Mouse (Mus musculus) limb, embryonic 14.5 days (tissue): Measurements from ENCODE around the gene Atrnl1. TPM values are rescaled to one million over a fixed set of nuclear protein-coding genes. Genes with fewer than 3 reads are reported as not detected.
A peak's percentile ranks its signal among the peaks of the same experiment; 100 is the strongest.
"Not testable (repeated sequence)": the region's sequence is repeated elsewhere in the genome, so short reads cannot be mapped to it uniquely, and the experiment has no call there.

Experiments
- ATAC-seq: fragments of 200-750 bp; cut with Nextera tagmentation; 2 replicates; pipeline ENCODE4 v1.8.0; 2017; ENCODE audit warnings: low read depth, moderate number of reproducible peaks, moderate TSS enrichment; ENCODE audit not compliant: low FRiP score
- DNase-seq: peaks from one replicate; pipeline ENCODE4 v3.0.0-alpha.2; 2015; ENCODE audit warnings: low spot score
- H3K27ac ChIP-seq: fragments of 300-500 bp; sonication (generic); replicated peaks from 2 replicates; pipeline ENCODE4 v1.5.1; 2014; ENCODE audit warnings: low read depth, mild to moderate bottlenecking, low read length, moderate library complexity, mixed read lengths
- H3K27me3 ChIP-seq: fragments of 300-500 bp; sonication (generic); 2 replicates; pipeline ENCODE4 v1.6.1; 2014; ENCODE audit warnings: low read length, mixed read lengths; ENCODE audit not compliant: control insufficient read depth, insufficient read depth
- H3K36me3 ChIP-seq: fragments of 300-500 bp; sonication (generic); 2 replicates; pipeline ENCODE4 v1.6.1; 2014; ENCODE audit warnings: mild to moderate bottlenecking, low read length, moderate library complexity, mixed read lengths; ENCODE audit not compliant: control insufficient read depth, insufficient read depth
- H3K4me1 ChIP-seq: fragments of 300-500 bp; sonication (generic); 2 replicates; pipeline ENCODE4 v1.6.1; 2014; ENCODE audit warnings: antibody characterized with exemption, low read length, mixed read lengths; ENCODE audit not compliant: control insufficient read depth, insufficient read depth
- H3K4me2 ChIP-seq: fragments of 300-500 bp; sonication (generic); replicated peaks from 2 replicates; pipeline ENCODE4 v1.6.1; 2014; ENCODE audit warnings: low read depth, mild to moderate bottlenecking, low read length, moderate library complexity; ENCODE audit not compliant: severe bottlenecking
- H3K4me3 ChIP-seq: fragments of 300-500 bp; sonication (generic); replicated peaks from 2 replicates; pipeline ENCODE4 v1.5.1; 2014; ENCODE audit warnings: low read length
- H3K9ac ChIP-seq: fragments of 300-500 bp; sonication (generic); 2 replicates; pipeline ENCODE4 v1.6.1; 2014; ENCODE audit warnings: mild to moderate bottlenecking, low read depth, low read length, moderate library complexity; ENCODE audit not compliant: severe bottlenecking
- H3K9me3 ChIP-seq: fragments of 300-500 bp; sonication (generic); 2 replicates; pipeline ENCODE4 v1.6.1; 2016; ENCODE audit warnings: low read length; ENCODE audit not compliant: control insufficient read depth
- POLR2A ChIP-seq: fragments of 200-500 bp; IDR thresholded peaks from 2 replicates; pipeline ENCODE4 v1.8.0; 2012; ENCODE audit warnings: inconsistent platforms, mild to moderate bottlenecking, moderate library complexity, borderline replicate concordance; ENCODE audit not compliant: insufficient read depth, insufficient read length; ENCODE audit errors: extremely low read depth
- WGBS: fragments of 180-500 bp; shearing (Covaris S2); extraction: QIAGEN DNeasy Blood & Tissue Kit; methylation state at CpG from one replicate; pipeline ENCODE4 v1.1.7; 2014; 5-methylcytosine and 5-hydroxymethylcytosine counted together
- polyA plus RNA-seq, 2 experiments: library from polyadenylated mRNA; depleted of rRNA in 1 of 2; stranded (reverse) in 1 of 2; unstranded in 1 of 2; fragments of >200 nt; fragmentation: Nextera tagmentation in 1 of 2; extraction: Ambion mirVana in 1 of 2; gene quantifications; 2 replicates each; pipeline versions ENCODE4 v1.2.1 to v1.2.3; 2012 to 2014

The Atrnl1 gene
- polyA plus RNA-seq, 2 experiments, result 7.7 to 19.9 TPM

GRCm38 (mm10) chr19:58033241-58033640 lies 422.4 kb downstream of the Atrnl1 start:
- H3K4me1 ChIP-seq, result no peaks in the 10 kb centered on the region
- no peak for ATAC-seq
- H3K4me3 ChIP-seq, result no peak overlapping the region
- WGBS, result 83% methylated on average over 5 of the region's 5 CpGs
- H3K27ac ChIP-seq, result no peak overlapping the region
- H3K27me3 ChIP-seq, result no peaks in the 10 kb centered on the region
- no peak overlapping the region for H3K9ac ChIP-seq
- no peak for TF ChIP-seq POLR2A
- no peak for DNase-seq
- H3K9me3 ChIP-seq, result peaks cover 4% of the 10 kb centered on the region; the same call in 1 of the 2 replicates
- H3K4me2 ChIP-seq, result no peak overlapping the region
- H3K36me3 ChIP-seq, result no peaks in the 10 kb centered on the region

GRCm38 (mm10) chr19:58036166-58036565 lies 425.3 kb downstream of the Atrnl1 start:
- no peak overlapping the region for H3K9ac ChIP-seq
- H3K4me3 ChIP-seq, result no peak overlapping the region
- TF ChIP-seq POLR2A, result no peak
- H3K27me3 ChIP-seq, result no peaks in the 10 kb centered on the region
- DNase-seq (no peak), ATAC-seq (no peak)
- no peak overlapping the region for H3K4me2 ChIP-seq
- H3K27ac ChIP-seq, result no peak overlapping the region
- H3K36me3 ChIP-seq, result no peaks in the 10 kb centered on the region
- peaks cover 7% of the 10 kb centered on the region; the same call in 1 of the 2 replicates for H3K4me1 ChIP-seq
- no peaks in the 10 kb centered on the region for H3K9me3 ChIP-seq
- WGBS, result 82% methylated on average over 3 of the region's 3 CpGs

- Histone ChIP-seq H3K9me3 (no peaks in the 10 kb centered on the region), H3K27me3 (no peaks in the 10 kb centered on the region), H3K4me3 (no peak overlapping the region), H3K36me3 (no peaks in the 10 kb centered on the region), H3K9ac (no peak overlapping the region), H3K4me2 (no peak overlapping the region), H3K4me1 (peaks cover 21% of the 10 kb centered on the region), H3K27ac (no peak overlapping the region)
- 64% methylated on average over 8 of the region's 8 CpGs for WGBS
- no peak for DNase-seq
- ATAC-seq, result no peak
- TF ChIP-seq POLR2A, result no peak
These were observed 432.3 kb downstream of the Atrnl1 start for GRCm38 (mm10) chr19:58043120-58043519.

- ATAC-seq (no peak), DNase-seq (peak; percentile 16)
- H3K9ac ChIP-seq, result no peak overlapping the region
- H3K4me2 ChIP-seq, result no peak overlapping the region
- no peak overlapping the region for H3K4me3 ChIP-seq
- no peaks in the 10 kb centered on the region for H3K27me3 ChIP-seq
- no peak for TF ChIP-seq POLR2A
- no peaks in the 10 kb centered on the region for H3K9me3 ChIP-seq
- no peaks in the 10 kb centered on the region for H3K36me3 ChIP-seq
- no peak overlapping the region for H3K27ac ChIP-seq
- WGBS, result 51% methylated on average over 4 of the region's 4 CpGs
- H3K4me1 ChIP-seq, result peaks cover 20% of the 10 kb centered on the region
These were observed 432.7 kb downstream of the Atrnl1 start for GRCm38 (mm10) chr19:58043550-58043949.

GRCm38 (mm10) chr19:58044816-58045215 lies 434.0 kb downstream of the Atrnl1 start:
- WGBS, result 96% methylated on average over 5 of the region's 5 CpGs
- TF ChIP-seq POLR2A, result no peak
- Histone ChIP-seq H3K4me1 (peaks cover 14% of the 10 kb centered on the region; the same call in 1 of the 2 replicates), H3K9ac (no peak overlapping the region), H3K27ac (no peak overlapping the region), H3K36me3 (no peaks in the 10 kb centered on the region), H3K9me3 (no peaks in the 10 kb centered on the region), H3K27me3 (no peaks in the 10 kb centered on the region), H3K4me3 (no peak overlapping the region), H3K4me2 (no peak overlapping the region)
- DNase-seq (no peak), ATAC-seq (no peak)

- Histone ChIP-seq H3K9ac (no peak overlapping the region), H3K36me3 (no peaks in the 10 kb centered on the region), H3K4me2 (no peak overlapping the region), H3K4me1 (peaks cover 14% of the 10 kb centered on the region; the same call in 1 of the 2 replicates), H3K27me3 (no peaks in the 10 kb centered on the region), H3K9me3 (no peaks in the 10 kb centered on the region), H3K27ac (no peak overlapping the region), H3K4me3 (no peak overlapping the region)
- WGBS, result 90% methylated on average over 7 of the region's 7 CpGs
- no peak for TF ChIP-seq POLR2A
- no peak for ATAC-seq
- no peak for DNase-seq
These were observed 435.8 kb downstream of the Atrnl1 start for GRCm38 (mm10) chr19:58046656-58047055.

GRCm38 (mm10) chr19:58050410-58050809 lies 439.6 kb downstream of the Atrnl1 start:
- not testable (repeated sequence) for H3K9me3 ChIP-seq, H3K9ac ChIP-seq, ATAC-seq, H3K4me1 ChIP-seq, H3K4me3 ChIP-seq, H3K36me3 ChIP-seq, H3K27me3 ChIP-seq, H3K4me2 ChIP-seq, DNase-seq, H3K27ac ChIP-seq
- 95% methylated on average over 8 of the region's 9 CpGs for WGBS
